Mouse (Mus musculus) right cerebral cortex, postnatal 36 days (tissue): ENCODE data around the gene Ypel5.

ENCODE experiments used
- DNase-seq, 2 experiments: peaks; one replicate each; pipeline ENCODE4 v3.0.0; 2022; ENCODE audit warnings: low spot score in 2 of 2, mixed read lengths in 1 of 2

Ypel5 gene

GRCm38 (mm10) chr17:72844393-72844792 lies 8.1 kb downstream of the Ypel5 start:
- DNase-seq: no peak

GRCm38 (mm10) chr17:72844949-72845490 lies 8.8 kb downstream of the Ypel5 start:
- DNase-seq: no peak

GRCm38 (mm10) chr17:72845521-72845920 lies 9.3 kb downstream of the Ypel5 start:
- DNase-seq: no peak

- DNase-seq: no peak
Measured at GRCm38 (mm10) chr17:72855298-72855697, 19.0 kb downstream of the Ypel5 start.

- peak; percentile 24 to 40 for DNase-seq
Measured at GRCm38 (mm10) chr17:72857677-72858633, 21.7 kb downstream of the Ypel5 start.

GRCm38 (mm10) chr17:72863226-72863625 lies 27.0 kb downstream of the Ypel5 start:
- DNase-seq: no peak

GRCm38 (mm10) chr17:72866624-72867245 lies 30.5 kb downstream of the Ypel5 start:
- no peak for DNase-seq

- no peak for DNase-seq
Measured at GRCm38 (mm10) chr17:72868181-72868580, 31.9 kb downstream of the Ypel5 start.

- no peak for DNase-seq
Measured at GRCm38 (mm10) chr17:72878979-72879378, 42.7 kb downstream of the Ypel5 start.

- no peak for DNase-seq
Measured at GRCm38 (mm10) chr17:72880156-72880555, 43.9 kb downstream of the Ypel5 start.

GRCm38 (mm10) chr17:72881051-72881450 lies 44.8 kb downstream of the Ypel5 start:
- no peak for DNase-seq

- DNase-seq: no peak
Measured at GRCm38 (mm10) chr17:72881804-72882203, 45.6 kb downstream of the Ypel5 start.

GRCm38 (mm10) chr17:72889556-72890397 lies 53.5 kb downstream of the Ypel5 start:
- peak; percentile 61 to 72 for DNase-seq

GRCm38 (mm10) chr17:72890398-72890898 lies 54.2 kb downstream of the Ypel5 start:
- no peak for DNase-seq

GRCm38 (mm10) chr17:72891556-72891955 lies 55.3 kb downstream of the Ypel5 start:
- DNase-seq: no peak

- no peak for DNase-seq
Measured at GRCm38 (mm10) chr17:72895506-72895905, 59.3 kb downstream of the Ypel5 start.

- DNase-seq: no peak
Measured at GRCm38 (mm10) chr17:72897076-72897475, 60.8 kb downstream of the Ypel5 start.

- no peak for DNase-seq
Measured at GRCm38 (mm10) chr17:72897961-72898360, 61.7 kb downstream of the Ypel5 start.

GRCm38 (mm10) chr17:72898775-72899174 lies 62.5 kb downstream of the Ypel5 start:
- DNase-seq: no peak
